Mouse (Mus musculus): ENCODE results near the gene 1700020D05Rik.
"Not testable (repeated sequence)": the region's sequence is repeated elsewhere in the genome, so short reads cannot be mapped to it uniquely, and the experiment has no call there.

1700020D05Rik gene

DNA sequence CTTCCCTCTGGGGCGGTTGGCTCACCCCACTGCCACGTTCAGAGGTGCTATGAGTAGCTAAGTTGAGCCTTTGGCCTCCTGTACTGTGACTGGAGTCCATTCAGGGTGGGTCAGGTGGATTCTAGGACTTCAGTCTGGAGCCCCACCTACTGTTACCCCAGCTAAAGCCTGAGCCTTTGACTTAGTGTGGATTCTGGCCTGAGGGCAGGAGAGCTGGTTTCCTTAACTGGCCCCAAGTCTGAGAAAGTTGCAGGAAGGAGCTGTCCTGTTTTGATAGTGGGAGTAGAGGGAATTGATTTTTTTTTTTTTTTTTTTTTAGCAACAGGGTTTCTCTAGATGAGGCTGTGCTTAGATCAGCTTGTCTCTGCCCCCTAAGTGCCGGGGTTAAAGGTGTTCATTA, 9.3 kb downstream of the 1700020D05Rik start:
- DNase-seq (ENCODE audit: low spot score) = no peak

DNA sequence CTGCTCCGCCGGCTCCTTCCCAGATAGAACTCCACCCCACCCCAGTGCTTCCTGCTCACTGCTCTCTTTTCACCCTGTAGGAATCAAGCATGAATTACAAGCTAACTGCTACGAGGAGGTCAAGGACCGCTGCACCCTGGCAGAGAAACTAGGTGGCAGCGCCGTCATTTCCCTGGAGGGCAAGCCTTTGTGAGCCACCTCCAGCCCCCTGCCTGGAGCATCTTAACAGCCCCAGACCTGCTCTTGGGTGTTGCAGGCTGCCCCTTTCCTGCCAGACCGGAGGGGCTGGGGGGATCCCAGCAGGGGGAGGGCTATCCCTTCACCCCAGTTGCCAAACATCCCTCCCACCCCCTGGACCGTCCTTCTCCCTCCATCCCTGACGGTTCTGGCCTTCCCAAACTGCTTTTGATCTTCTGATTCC, 10.3 kb downstream of the 1700020D05Rik start:
- DNase-seq (ENCODE audit: low spot score) = not testable (repeated sequence)

DNA sequence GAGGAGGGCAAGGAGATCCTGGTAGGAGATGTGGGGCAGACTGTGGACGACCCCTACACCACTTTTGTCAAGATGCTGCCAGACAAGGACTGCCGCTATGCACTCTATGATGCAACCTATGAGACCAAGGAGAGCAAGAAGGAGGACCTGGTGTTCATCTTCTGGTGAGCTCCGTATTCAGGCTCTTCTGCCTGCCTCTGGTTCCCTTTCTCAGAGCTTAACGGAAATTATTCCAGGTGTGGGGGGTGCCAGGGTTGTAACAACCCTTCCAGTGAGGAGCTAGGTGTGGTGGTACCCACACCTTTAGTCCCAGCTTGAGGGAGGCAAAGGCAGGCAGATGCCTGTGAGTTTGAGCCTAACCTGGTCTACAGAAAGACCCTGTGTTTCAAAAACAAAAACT, 10.9 kb downstream of the 1700020D05Rik start:
- DNase-seq (ENCODE audit: low spot score) = no peak

DNA sequence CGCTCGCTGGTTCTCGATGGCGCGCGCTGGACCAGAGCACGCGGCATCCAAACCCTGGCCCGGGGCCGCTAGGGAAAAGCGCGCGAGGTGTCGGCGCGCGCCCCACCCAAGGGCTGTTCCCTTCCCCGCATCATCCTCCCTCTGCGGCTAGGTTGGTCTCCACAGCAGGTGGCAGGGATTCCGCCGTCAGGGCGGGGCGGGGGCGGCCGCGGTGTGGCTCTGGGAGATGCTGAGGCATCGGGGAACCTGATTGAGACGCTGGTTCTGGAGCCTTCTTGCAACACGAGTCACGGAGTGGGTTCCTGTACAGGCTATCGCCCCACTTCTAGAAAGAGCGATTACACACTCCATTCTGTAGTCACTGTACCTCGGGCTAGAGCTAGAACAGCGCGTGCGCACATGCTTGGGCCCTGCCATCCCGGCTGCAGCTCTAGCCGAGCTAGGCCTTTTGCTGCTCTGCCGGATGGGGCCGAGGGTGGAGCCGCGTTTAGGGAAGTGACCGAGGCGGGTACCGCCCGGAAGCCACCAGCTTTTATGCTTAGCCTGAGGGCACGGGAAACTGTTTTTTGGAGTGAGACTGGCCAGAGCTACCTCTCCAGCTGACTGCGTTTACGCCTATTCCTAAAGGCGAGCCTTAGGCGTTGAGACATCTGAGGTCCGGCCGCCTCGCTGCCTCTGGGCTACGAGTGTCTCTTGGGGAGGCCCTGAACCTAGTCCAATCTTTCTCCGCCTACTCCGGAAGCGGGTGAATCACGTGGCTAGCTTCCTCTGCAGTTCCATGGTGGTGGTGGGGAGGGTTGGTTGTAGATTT, 12.5 kb downstream of the 1700020D05Rik start:
- peak; percentile 85 for DNase-seq (ENCODE audit: low spot score)

DNA sequence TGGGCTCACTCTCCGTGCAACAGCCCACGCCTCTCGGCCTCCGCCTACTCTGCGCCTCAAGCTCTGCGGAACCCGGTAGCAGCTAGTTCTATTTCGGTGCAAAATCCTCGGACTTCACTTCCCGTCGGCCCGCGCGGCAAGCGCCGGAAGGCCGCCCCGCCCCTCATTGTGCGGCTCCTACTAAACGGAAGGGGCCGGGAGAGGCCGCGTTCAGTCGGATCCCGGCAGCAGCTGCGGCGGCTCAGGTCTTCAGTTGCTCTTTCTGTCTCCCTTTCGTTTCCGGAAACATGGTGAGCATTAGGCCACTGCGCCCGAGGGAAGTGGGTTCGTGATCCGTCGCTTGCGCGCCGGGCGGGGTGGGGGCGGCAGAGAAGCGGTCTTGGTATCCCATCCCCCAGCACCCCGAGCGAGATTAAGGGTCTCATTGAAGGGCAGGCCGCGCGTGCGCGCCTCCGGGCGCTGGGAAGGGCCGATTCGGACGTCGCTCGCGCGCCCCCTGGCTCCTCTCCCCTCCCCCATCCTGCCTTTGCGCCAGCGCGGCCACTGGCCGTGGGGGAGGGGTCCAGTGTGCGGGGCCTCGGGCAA, 13.2 kb downstream of the 1700020D05Rik start, which contains the start of gene Cfl1:
TSS of gene Cfl1 (plus strand) at position 143 of the 585 bp plus-strand sequence.
- peak; percentile 94 for DNase-seq (ENCODE audit: low spot score)

DNA sequence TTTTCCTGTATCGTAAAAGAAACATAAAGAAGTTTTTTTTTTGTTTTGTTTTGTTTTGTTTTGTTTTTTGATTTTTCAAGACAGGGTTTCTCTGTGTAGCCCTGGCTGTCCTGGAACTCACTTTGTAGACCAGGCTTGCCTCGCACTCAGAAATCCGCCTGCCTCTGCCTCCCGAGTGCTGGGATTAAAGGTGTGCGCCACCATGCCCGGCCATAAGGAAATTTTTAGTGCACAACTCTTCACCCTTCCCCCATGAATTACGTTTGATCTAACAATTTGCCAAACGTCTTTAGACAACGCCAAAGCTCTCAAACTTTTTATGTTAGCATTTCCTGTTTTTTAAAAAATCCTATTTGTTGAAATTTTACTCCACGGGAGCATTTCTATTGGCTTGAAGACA, 13.9 kb downstream of the 1700020D05Rik start:
- not testable (repeated sequence) for DNase-seq (ENCODE audit: low spot score)

DNA sequence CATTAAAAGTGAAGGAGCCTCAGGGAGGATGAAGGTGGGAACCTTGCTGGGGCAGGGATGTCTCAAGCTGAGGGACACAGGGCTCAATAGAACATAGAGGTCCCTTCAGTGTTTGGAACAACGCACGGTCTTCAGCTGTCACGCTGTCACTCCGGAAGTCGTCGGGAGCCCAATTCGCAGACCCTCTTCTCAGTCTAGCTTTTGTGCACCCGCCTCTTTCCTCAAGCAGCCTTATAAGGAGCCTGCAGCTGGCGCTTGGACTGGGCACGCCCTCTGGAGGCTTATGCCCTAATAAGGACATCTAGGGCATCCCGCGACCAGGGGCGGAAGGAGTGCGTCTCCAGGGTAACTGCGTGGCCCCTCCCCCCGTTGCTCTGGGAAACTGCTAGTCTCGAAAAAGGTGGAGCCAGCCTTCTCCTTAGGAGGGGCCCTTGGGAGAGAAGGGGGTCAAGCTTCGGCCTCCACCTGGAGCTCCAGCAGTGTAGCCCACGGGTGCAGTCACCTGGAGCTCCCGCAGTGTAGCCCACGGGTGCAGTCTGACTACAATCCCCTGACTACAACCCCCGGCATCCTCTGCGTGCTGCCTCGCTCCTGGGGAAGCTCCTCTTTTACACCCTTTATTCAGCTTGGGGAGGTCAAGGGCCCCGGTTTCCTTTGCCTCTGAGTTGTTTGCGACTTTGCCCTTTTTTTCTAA, 14.6 kb downstream of the 1700020D05Rik start:
- DNase-seq (ENCODE audit: low spot score) = peak; percentile 98

DNA sequence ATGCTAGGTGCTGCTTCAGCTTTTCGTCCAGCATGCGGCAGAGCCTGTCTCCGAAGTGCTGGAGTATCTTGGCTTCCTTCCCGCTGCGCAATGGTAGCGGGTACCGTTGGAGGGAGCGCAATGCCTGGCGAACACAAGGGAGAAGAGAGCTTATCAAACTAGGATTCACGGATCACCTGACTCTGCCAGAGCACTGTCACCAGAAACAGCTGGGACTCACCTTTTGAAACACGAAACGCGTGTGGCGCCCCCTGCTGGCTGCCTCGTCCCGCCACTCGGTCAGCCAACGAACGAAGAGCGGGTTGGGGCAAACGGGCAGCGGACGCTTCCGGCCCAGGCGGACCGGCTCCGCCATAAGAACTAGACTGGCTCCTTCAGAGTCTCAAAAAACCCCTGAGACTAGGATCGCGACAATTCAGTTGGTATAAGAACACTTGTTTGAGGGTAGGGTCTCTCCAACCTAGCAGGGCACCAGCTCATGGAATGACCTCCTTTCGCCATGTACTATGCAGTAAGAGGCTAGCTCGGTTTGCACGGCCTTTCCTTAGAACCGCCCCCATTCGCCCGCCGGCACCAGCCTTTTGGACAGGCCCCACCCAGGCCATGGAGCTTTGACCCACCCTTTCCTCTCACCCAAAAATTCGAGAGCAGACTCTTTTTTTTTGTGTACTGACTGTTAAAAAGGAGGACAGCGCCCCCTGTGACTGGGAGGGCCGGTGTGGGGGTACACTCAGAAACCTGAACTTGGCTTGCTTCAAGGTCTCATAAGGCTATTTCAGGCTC, 15.6 kb downstream of the 1700020D05Rik start, which contains the start of gene Mus81:
TSS of gene Mus81 (minus strand) at position 635 of the 783 bp plus-strand sequence.
- DNase-seq (ENCODE audit: low spot score) = peak; percentile 94

DNA sequence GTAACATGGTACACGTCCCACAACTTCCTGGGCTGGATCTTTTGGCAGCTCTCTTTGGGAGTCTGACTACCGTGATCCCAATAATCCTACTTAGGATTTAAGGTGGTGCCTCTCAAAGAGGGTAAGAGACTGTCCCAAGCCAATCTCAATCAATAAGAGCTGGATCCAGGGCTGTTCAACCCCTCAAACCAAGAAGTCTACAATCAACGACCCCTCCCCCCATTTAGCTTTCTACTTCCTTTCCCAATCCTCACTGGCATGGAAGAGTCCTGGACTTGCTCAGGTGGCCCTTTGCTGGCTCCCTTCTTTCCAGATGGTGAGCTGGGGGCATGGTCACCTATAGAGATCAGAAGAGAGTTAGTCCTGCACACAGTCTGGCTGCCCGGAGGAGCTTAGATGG, 16.8 kb downstream of the 1700020D05Rik start:
- no peak for DNase-seq (ENCODE audit: low spot score)

DNA sequence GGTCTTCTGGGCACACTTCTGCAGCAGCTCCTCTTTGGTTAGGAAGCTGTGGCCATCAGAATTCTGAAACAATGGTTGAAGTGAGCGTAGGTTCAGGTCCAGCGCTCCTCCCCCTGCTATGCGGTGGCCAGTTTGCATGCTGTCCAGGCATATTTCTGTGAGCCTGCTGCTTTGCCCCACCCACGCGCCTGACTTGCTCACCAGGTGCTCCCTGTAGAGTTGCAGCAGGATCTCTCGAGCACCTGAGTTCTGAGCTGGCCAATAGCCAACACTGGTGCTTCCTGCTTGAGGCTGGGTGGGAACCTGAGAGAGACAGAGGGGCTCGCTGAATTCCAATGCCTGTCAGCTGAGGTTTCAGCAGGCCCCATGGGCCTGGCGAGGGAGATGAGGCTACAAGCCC, 17.3 kb downstream of the 1700020D05Rik start:
- DNase-seq (ENCODE audit: low spot score) = no peak

DNA sequence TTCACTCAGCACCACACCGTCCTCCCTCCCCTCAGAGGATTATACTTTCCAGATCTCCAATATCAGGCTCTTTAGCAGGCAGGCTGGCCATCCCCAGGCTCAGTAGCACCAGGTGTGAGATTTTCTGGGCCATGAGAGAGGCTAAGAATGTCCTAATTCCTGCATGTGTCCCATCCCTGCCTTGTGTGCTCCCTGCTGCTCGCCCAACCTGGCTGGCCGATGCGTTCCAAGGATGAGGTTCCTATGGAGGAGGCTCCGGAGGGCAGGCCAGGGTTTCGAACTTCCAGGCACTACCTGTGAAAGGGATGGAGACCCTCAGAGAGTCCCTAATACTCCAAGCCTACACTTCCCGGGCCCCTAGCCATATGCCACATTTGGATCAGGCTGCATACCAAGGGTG, 17.8 kb downstream of the 1700020D05Rik start:
- no peak for DNase-seq (ENCODE audit: low spot score)

DNA sequence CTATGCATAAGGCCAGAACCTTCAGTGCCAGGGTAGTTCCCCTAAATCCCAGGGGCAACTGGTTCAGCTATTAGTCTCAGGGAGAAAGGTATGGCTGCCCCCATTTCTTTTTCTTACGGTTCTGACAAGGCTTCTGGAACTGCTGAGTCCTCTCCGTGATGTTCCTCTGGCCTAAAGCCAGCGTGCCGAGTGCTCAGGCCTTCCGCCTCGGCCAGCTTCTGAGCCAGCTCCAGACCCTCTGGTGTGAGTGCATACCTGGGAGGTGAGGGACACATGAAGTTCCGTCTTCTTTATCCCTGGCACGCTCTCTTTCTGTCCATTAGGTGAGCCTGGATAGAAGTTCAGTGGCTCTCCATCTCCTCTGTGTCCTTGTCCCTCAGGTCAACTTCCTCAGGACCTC, 18.2 kb downstream of the 1700020D05Rik start:
- no peak for DNase-seq (ENCODE audit: low spot score)

DNA sequence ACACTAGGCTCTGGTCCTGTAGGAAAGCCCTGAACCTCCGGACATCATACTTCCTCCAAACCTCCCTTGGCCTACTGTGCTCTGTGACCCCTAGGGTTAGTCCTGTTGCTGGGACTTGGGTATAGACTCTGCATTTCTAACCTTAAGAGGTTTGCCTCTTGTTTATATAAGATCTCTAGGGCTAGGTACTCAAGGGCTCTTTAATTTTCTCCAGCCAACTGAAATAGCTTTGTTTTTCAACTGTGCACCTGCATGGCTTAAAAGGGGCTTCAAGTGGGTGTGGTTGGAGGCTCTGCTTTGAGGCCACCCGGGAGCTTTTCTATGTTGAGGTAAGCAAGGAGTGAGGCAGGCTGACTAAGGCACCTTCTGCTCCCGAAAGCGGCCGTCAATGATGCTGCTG, 19.1 kb downstream of the 1700020D05Rik start:
- no peak for DNase-seq (ENCODE audit: low spot score)

DNA sequence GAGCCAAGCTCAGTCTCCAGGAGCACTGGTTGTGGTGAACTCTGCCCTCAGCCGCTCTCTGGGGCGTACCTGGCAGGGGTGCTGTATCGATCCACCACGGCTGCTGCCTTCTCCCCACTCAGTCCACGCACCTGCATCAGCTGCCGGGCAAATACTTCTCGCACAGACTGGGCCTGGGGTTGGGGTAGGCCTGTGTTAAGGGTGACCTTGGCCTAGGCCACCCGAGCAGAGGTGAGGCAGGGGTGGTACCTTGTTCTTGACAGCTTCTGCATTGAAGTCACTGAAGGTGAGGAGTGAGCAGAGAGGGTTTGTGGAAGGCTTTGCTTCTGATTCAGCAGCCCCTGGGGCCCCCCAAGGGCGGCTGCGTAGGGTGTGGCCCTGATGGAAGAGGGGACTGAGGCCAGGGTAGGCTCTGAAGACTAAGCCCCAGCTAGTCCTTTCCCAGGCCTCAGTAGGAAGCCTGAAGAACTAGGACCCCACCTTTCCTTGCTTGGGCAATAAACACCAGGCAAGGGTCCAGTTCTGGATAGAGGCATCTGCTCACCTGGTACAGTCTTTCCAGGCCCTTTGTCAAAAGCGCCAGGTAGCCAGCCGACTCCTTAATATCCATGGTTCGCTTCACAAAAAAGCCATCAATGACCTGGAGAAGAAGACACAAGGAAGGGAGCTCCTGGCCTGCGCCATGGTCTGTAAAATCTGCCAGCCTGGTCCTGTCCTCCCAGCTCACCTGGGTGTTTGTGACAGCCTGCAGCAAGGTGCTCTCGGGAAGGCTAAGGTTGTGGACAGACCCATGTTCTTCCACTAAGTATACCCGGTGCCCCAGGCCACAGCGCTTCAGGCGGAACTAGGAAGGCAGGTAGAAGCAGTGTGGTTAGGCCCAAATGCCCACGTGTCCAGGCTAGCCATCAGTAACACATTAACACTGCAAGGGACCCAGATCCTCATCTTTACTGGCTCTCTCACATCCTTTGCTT, 19.9 kb downstream of the 1700020D05Rik start:
- no peak for DNase-seq (ENCODE audit: low spot score)

DNA sequence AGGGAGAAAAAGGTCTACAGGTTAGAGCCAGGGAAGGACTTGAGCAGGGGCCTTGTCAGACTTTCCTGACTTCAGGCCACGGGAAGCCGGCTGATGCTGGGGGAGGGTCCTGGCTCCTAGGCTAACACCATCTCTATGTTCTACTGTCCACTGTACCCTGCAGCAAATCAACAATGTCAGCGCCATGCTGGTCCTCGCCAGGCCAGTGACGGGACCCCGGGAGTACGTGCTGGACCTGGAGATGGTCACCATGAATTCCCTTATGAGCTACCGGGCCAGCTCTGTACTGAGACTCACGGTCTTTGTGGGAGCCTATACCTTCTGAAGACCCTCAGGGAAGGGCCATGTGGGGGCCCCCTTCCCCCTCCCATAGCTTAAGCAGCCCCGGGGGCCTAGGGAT, 22.2 kb downstream of the 1700020D05Rik start:
- DNase-seq (ENCODE audit: low spot score) = no peak

DNA sequence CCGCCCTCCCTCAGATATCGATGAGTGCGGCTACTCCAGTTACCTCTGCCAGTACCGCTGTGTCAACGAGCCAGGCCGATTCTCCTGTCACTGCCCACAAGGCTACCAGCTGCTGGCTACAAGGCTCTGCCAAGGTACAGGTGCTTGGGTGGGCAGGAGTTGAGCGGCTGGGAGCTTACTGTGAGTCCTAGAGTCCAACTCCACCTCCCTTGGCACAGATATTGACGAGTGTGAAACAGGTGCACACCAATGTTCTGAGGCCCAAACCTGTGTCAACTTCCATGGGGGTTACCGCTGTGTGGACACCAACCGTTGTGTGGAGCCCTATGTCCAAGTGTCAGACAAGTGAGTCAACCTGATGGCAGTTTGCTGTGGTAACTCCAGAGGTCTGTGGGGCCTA, 23.6 kb downstream of the 1700020D05Rik start:
- DNase-seq (ENCODE audit: low spot score) = no peak

DNA sequence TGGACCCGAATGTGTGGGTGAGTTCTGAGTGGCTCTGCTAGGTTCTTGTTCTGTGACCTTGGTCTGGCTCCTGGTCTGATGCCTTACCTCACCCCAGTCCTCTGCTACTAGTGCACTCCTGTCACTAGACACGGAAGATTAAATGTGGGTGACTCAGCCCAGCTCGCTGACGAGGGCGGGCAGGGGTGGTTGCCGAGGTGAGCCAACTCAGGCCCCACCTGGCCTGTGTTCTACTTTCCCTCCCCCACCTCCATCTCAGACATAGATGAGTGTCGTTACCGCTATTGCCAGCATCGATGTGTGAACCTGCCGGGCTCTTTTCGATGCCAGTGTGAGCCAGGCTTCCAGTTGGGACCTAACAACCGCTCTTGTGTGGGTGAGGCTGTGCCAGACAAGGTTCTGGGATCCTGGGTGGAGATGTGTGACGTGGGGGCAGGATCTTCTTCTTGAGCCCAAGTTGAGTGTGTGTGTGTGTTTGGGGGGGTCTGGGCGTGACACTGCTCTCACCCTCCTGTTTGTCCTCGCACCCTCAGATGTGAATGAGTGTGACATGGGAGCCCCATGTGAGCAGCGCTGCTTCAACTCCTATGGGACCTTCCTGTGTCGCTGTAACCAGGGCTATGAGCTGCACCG, 25.8 kb downstream of the 1700020D05Rik start:
- DNase-seq (ENCODE audit: low spot score) = no peak

DNA sequence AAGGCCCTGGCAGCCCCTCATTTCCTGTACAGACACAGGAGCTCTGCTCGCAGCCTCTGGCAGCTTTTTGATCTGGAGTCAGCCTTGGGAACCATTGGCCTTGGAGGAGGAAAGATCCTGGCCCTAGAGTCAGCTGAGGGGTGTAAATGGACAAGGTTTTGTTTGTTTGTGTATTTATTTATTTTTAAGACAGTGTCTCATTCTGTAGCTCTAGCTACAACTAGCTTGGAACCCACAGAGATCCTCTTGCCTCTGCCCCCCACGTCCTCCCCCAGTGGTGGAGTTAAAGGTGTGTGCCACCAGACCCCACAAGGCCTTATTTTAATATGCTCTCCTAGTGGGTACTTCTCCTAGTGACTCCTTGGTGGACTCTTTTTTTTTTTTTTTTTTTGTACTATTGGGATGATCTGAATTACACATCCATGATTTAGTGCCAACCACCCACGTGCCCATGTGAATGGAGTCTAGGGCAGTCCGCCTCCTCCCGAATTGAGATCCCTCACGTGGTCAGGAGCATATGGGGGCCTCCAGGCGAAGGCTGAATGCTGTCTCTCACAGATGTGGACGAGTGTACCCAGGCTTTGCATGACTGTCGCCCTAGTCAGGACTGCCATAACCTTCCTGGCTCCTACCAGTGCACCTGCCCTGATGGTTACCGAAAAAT, 26.5 kb downstream of the 1700020D05Rik start:
- no peak for DNase-seq (ENCODE audit: low spot score)

DNA sequence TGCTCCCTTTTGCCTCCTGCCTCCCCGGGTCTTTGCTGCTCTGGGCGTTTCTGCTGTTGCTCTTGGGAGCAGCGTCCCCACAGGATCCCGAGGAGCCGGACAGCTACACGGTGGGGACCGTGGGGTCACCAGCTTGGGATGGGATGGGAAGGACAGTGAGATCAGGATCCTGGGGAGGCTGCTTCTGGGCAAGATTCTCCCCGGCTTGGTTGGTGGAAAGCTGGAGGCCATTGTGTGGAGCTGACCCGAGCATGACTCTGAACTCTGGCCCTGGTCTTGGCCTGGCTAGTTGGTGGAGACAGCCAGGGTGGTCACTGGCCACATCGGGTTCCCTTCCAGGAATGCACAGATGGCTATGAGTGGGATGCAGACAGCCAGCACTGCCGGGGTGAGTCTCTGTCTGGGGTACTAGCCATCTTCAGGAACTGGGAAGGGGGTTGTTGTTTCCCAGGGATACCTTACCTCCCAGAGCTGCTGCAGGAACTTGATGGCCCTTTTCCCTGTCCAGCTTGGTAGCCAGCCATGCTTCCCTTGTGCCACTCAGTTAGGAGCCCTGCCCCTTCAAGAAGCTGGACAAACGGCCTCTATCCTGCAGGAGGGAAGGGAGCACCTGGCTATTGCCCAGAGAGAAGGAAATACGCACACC, 28.4 kb downstream of the 1700020D05Rik start:
- no peak for DNase-seq (ENCODE audit: low spot score)

Measured in testis, postnatal 14 days (tissue).